Mouse (Mus musculus) retina, postnatal 7 days (tissue): ENCODE measurements around the gene Mpv17l2.

ENCODE experiments used
- DNase-seq: peaks from one replicate; pipeline ENCODE4 v3.0.0-alpha.2; 2012; ENCODE audit warnings: low read depth, low spot score

Mpv17l2 gene

DNA sequence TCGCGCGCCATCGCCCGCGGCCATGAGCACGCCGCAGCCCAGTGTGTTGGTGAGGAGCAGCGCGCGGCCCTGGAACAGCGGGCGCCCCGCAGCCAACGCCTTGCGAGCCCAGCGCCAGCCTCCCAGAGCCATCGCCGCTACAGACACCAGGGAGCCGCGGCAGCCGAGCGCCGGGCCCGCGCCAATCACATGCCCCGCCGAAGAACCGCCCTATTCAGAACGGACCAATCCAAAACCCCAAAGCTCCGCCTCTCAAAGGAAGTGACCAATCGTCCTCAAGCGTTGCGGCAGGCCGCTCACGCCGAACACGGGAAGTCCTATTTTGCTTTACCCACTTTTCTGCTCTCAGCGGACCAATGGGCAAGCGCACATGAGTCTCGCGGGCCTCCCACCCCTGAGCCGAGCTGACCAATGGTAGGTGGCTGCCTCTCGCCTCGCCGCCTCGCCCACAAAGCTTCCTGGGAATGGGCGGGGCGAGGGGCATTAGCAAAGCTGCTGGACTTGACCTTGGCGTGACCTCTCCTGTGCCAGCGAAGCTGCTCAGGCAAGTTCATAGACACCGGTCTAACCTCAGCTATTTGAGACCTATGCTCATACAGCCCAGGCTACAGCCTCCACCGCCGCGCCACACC, at the start of gene Mpv17l2:
TSS of gene Mpv17l2 (minus strand) at position 172 of the 632 bp plus-strand sequence.
- DNase-seq: peak; percentile 98

DNA sequence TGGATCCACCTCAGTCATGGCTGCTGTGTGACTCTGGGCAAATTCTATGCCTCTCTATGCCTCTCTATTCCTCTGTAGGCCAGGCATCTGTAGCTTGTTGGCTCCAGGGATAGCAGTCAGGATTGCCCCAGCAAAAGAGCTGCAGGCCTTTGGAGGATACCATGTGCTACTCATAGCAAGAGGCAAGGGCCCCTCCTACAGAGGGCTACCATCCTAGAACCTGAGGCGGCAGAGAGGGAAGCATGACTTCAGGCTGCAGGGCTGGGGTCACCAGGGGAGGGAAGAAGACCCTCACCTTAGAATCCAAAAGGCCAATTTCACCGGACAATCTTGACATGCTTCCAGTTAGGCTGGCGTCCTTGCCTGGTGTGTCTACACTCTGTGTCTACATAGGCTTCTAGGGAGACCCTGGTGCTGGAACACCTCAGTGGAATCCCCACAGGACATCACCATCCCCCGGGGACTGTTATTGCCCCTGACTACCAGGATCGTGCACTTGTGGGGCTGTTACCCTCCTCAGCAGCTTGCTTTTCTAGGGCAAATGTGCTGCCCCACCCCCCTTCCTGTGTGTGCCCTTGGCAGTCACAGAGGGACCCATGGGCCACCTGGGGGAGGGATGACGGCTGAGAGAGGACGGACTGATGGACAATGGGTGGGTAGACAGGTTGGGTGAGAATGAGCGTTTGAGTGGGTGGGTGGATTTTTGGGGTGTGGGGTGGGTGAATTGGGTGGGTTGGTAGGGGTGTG, 48.4 kb upstream of the Mpv17l2 start:
- DNase-seq: no peak

DNA sequence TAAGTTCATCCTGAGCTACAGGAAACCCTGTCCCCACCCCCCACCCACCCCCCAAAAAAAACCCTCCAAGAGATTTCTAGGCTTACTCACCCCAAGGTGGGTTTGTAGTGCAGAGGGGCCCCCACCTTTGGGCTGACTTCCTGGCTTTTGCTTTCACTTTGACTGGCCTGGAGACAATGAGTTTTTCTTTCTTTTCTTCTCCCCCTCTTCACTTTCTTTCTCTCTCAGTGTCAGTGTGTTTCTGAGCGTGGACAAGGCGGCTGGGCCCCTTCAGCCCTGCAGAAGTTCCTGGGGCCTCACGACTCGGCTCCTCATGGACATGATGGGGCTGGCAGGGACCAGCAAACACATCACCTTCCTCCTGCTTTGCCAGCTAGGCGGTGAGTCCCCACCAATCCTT, 47.5 kb upstream of the Mpv17l2 start, which contains the start of gene Il12rb1:
TSS of gene Il12rb1 (plus strand) at position 211 of the 400 bp plus-strand sequence.
- no peak for DNase-seq

- no peak for DNase-seq
Measured at GRCm38 (mm10) chr8:70807304-70807703, 46.6 kb upstream of the Mpv17l2 start.

- no peak for DNase-seq
Measured at GRCm38 (mm10) chr8:70806541-70806940, 45.8 kb upstream of the Mpv17l2 start.

- peak; percentile 54 for DNase-seq
Measured at GRCm38 (mm10) chr8:70804481-70805206, 43.9 kb upstream of the Mpv17l2 start, which contains the start of gene Mast3. Gene Mast3, minus strand, starts transcription at chr8:70805054.

- no peak for DNase-seq
Measured at GRCm38 (mm10) chr8:70803761-70804480, 43.2 kb upstream of the Mpv17l2 start.

- no peak for DNase-seq
Measured at GRCm38 (mm10) chr8:70802786-70803510, 42.2 kb upstream of the Mpv17l2 start.

DNA sequence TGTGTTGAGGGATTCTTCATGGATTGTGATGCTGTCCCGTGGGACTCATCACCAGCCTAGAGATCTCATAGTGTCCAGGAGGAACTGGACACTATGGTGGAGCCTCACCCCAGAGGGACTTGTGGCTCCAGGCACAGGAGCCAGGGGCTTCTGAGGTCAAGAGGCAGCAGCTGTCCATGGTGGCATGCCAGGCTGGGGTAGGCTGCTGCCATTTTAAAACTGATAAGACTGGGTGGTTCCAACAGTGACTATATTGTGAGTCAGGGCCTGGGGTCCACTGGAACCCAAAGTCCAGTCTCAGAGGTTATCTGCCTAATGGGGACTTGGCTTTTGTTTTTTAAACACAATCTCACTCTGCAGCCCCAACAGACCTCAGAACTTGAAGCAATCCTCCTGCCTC, 41.1 kb upstream of the Mpv17l2 start:
- no peak for DNase-seq

- DNase-seq: no peak
Measured at GRCm38 (mm10) chr8:70801156-70801555, 40.4 kb upstream of the Mpv17l2 start.

GRCm38 (mm10) chr8:70800648-70801047, 39.9 kb upstream of the Mpv17l2 start:
- DNase-seq: no peak

- DNase-seq: no peak
Measured at GRCm38 (mm10) chr8:70798281-70798680, 37.5 kb upstream of the Mpv17l2 start.

DNA sequence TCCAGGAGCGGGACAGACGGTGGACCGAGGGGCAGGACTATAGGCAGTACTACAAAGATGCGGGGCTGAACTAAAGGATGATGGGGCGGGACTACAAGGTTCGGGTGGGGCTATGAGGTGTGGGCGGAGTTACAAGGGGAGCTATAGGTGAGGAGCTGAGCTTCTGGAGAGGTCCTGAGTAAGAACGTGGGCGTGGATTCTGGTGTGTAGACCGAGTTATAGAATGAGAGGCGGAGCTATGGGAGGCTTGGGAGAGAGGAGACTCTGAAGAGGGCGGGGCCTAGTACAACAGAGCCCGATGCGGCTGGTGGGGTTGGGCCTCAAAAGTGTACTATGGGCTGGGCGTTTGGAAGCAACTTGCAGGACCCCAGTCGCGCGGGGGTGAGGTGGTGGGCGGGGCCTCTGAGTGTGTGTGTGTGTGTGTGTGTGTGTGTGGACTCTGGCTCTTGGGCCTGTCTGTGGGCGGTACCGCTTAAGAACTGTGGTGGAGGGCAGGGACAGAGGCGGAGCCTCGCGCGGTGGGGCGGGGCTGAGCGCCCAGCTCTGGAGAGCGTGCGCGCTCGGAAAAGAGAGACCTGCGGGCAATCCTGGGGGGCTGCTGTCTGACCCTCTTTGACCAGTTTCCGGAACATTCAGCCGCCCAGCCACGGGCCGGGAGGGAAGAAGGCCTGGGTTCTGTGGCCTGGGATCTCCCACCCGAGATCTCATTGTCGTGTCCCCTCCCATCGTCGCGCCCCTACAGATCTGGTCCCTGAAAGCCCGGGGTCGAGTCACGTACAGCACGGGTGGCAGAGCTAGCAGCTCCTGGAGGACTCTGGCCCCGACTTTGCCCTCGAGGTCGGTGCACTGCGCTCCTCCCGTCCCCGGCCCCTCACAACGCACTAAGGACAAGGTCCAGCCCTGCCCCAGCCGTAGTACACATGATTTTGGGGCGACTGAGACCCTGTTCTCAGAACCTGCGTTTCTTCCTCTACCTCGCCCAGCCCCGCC, 36.6 kb upstream of the Mpv17l2 start:
- DNase-seq: peak; percentile 75

DNA sequence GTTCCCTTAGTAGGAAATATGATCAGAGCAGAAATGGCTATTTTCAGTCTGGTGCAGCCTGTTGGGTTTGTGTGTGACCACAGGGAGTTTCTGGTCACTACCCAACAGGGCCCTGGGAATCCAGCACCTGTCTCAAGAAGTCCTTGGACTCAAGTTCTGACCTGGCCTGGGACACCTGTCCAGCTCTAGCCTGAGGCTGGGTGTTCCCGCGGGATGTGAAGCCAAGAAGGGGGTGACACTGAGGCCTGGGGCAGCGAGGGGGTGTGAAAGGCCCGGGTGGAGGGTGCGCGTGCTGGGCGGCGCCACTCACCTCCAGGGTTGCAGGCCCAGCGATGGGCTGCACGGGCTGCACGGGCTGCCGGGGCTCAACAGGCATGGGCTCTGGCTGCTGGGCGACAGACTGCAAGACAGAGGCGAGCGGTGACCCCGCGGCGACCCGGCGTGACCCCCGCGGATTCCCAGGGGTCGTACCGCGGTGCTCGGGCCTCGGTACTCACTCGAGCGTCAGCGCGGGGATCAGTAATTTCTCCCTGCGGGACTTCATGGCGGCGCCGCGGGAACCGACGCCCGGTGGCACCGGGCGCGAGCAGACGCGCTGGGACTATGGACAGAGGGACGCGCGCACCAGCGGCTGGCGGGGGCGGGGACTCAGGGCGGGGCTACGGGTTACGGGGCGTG, 35.8 kb upstream of the Mpv17l2 start:
- DNase-seq: no peak

- no peak for DNase-seq
Measured at GRCm38 (mm10) chr8:70795370-70795769, 34.6 kb upstream of the Mpv17l2 start.

GRCm38 (mm10) chr8:70794215-70794614, 33.5 kb upstream of the Mpv17l2 start:
- DNase-seq: no peak

- DNase-seq: peak; percentile 81
Measured at GRCm38 (mm10) chr8:70792700-70793099, 32.0 kb upstream of the Mpv17l2 start.

- peak; percentile 97 for DNase-seq
Measured at GRCm38 (mm10) chr8:70791975-70792691, 31.4 kb upstream of the Mpv17l2 start.

GRCm38 (mm10) chr8:70791294-70791701, 30.6 kb upstream of the Mpv17l2 start:
- DNase-seq: no peak
